Mouse (Mus musculus) neural tube, embryonic 12.5 days (tissue): ENCODE measurements around the gene Nrp2. TPM values are rescaled to one million over a fixed set of nuclear protein-coding genes. Genes with fewer than 3 reads are reported as not detected.
A peak's percentile ranks its signal among the peaks of the same experiment; 100 is the strongest.

Experiments
- ATAC-seq: fragments of 200-750 bp; cut with Nextera tagmentation; 2 replicates; pipeline ENCODE4 v1.8.0; 2017; ENCODE audit warnings: low read depth, mild to moderate bottlenecking, moderate TSS enrichment, moderate library complexity; ENCODE audit not compliant: low FRiP score
- H3K27ac ChIP-seq: fragments of 300-500 bp; sonication (generic); 2 replicates; pipeline ENCODE4 v1.5.1; 2016
- H3K27me3 ChIP-seq: fragments of 300-500 bp; sonication (generic); replicated peaks from 2 replicates; pipeline ENCODE4 v1.6.1; 2016; ENCODE audit warnings: mild to moderate bottlenecking
- H3K36me3 ChIP-seq: fragments of 300-500 bp; sonication (generic); 2 replicates; pipeline ENCODE4 v1.6.1; 2016; ENCODE audit warnings: mild to moderate bottlenecking
- H3K4me1 ChIP-seq: fragments of 300-500 bp; sonication (generic); 2 replicates; pipeline ENCODE4 v1.6.1; 2016
- H3K4me2 ChIP-seq: fragments of 300-500 bp; sonication (generic); replicated peaks from 2 replicates; pipeline ENCODE4 v1.6.1; 2016; ENCODE audit warnings: mild to moderate bottlenecking
- H3K4me3 ChIP-seq: fragments of 300-500 bp; sonication (generic); 2 replicates; pipeline ENCODE4 v1.5.1; 2016
- H3K9ac ChIP-seq: fragments of 300-500 bp; sonication (generic); 2 replicates; pipeline ENCODE4 v1.6.1; 2016; ENCODE audit warnings: mild to moderate bottlenecking
- H3K9me3 ChIP-seq: fragments of 300-500 bp; sonication (generic); 2 replicates; pipeline ENCODE4 v1.6.1; 2016; ENCODE audit warnings: mild to moderate bottlenecking
- WGBS: fragments of 180-500 bp; shearing (Covaris S2); methylation state at CpG from one replicate; pipeline ENCODE4 v1.1.7; 2016; 5-methylcytosine and 5-hydroxymethylcytosine counted together
- polyA plus RNA-seq: library from polyadenylated mRNA; unstranded; fragments of >200 nt; fragmentation: Nextera tagmentation; extraction: Ambion mirVana; gene quantifications from 2 replicates; pipeline ENCODE4 v1.2.1, GENCODE M21; 2016

Nrp2 gene
- polyA plus RNA-seq, 1 experiment from 2014 or later: 44.6 TPM

GRCm38 (mm10) chr1:62720176-62720575 lies 17.1 kb downstream of the Nrp2 start:
- Histone ChIP-seq H3K4me3 (no peak overlapping the region), H3K27ac (no peak overlapping the region), H3K9ac (no peak overlapping the region), H3K9me3 (no peaks in the 10 kb centered on the region), H3K27me3 (peaks cover 5% of the 10 kb centered on the region), H3K36me3 (peaks cover 43% of the 10 kb centered on the region), H3K4me2 (no peak overlapping the region), H3K4me1 (peaks cover 49% of the 10 kb centered on the region)
- no peak for ATAC-seq
- 80% methylated on average over 3 of the region's 3 CpGs for WGBS

- H3K4me3 ChIP-seq: no peak overlapping the region
- no peak overlapping the region for H3K27ac ChIP-seq
- no peak overlapping the region for H3K9ac ChIP-seq
- peaks cover 5% of the 10 kb centered on the region for H3K27me3 ChIP-seq
- H3K36me3 ChIP-seq: peaks cover 43% of the 10 kb centered on the region
- H3K4me1 ChIP-seq: peaks cover 44% of the 10 kb centered on the region
- no peaks in the 10 kb centered on the region for H3K9me3 ChIP-seq
- no peak overlapping the region for H3K4me2 ChIP-seq
- no peak for ATAC-seq
- WGBS: 69% methylated on average over 13 of the region's 13 CpGs
Observed at GRCm38 (mm10) chr1:62720727-62721705, 17.9 kb downstream of the Nrp2 start.

DNA sequence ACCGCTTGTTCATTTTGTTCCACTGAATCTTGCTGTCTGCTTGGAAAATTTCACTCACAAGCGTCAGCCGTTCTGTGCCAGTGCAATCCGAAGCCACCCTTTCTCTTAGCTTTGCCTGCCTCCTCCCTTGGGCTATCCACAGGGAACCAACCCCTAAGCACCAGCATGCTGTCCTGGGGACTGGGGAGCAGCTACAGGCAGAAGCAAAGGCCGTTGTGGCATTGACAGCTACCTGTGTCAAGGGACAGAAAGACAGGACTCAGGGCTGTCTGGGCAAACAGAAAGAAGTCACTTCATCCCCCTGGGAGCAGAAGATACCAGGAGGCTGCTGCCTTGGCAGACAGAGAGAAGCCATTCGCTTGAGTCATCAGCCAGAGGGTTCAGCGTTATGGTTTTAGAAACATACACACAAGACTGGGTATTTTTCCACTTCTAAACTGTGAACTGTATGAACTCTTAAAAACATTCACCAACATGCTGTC lies 18.7 kb downstream of the Nrp2 start:
- Histone ChIP-seq H3K4me1 (peaks cover 36% of the 10 kb centered on the region), H3K36me3 (peaks cover 43% of the 10 kb centered on the region), H3K27ac (no peak overlapping the region), H3K9ac (no peak overlapping the region), H3K4me2 (no peak overlapping the region), H3K27me3 (peaks cover 5% of the 10 kb centered on the region), H3K4me3 (no peak overlapping the region), H3K9me3 (no peaks in the 10 kb centered on the region)
- WGBS: 86% methylated on average over 7 of the region's 7 CpGs
- no peak for ATAC-seq

- peaks cover 43% of the 10 kb centered on the region for H3K36me3 ChIP-seq
- peaks cover 29% of the 10 kb centered on the region for H3K4me1 ChIP-seq
Observed at GRCm38 (mm10) chr1:62722526-62722925, 19.4 kb downstream of the Nrp2 start.

DNA sequence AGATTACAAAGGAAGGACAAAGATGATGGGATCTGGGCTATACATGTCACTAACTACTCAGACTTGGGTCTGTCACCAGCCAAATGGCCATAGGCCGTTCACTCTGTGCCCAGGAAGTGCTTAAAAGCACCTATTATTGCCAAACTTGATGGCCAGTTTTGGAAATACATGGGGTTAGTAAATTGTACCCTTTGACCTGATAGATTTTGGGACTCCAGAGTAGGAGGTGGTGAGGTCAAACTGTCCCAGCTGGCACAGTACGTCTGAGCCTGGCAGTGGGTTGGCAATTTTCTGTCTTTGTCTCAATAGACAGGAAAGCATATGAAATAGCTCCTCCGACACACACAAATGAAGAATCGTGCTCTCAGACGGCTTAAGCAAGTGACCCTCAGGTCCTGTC lies 20.8 kb downstream of the Nrp2 start:
- no peak overlapping the region for H3K9ac ChIP-seq
- no peak overlapping the region for H3K4me2 ChIP-seq
- peaks cover 26% of the 10 kb centered on the region for H3K4me1 ChIP-seq
- H3K27ac ChIP-seq: no peak overlapping the region
- H3K36me3 ChIP-seq: peaks cover 41% of the 10 kb centered on the region
- no peak overlapping the region for H3K4me3 ChIP-seq
- H3K27me3 ChIP-seq: peaks cover 5% of the 10 kb centered on the region
- H3K9me3 ChIP-seq: no peaks in the 10 kb centered on the region
- 81% methylated on average over 5 of the region's 5 CpGs for WGBS
- no peak for ATAC-seq

More at GRCm38 (mm10) chr1:62722526-62722925, 19.4 kb downstream of the Nrp2 start:
- Histone ChIP-seq H3K4me2 (no peak overlapping the region), H3K27ac (no peak overlapping the region), H3K27me3 (peaks cover 5% of the 10 kb centered on the region), H3K9me3 (no peaks in the 10 kb centered on the region), H3K4me3 (no peak overlapping the region), H3K9ac (no peak overlapping the region)
- no peak for ATAC-seq
- 64% methylated on average over 8 of the region's 8 CpGs for WGBS

- H3K4me3 ChIP-seq: no peak overlapping the region
- H3K27ac ChIP-seq: no peak overlapping the region
- ATAC-seq: no peak
- H3K9me3 ChIP-seq: no peaks in the 10 kb centered on the region
- no peak overlapping the region for H3K4me2 ChIP-seq
- H3K36me3 ChIP-seq: peaks cover 36% of the 10 kb centered on the region
- H3K27me3 ChIP-seq: peaks cover 5% of the 10 kb centered on the region
- H3K9ac ChIP-seq: no peak overlapping the region
- 70% methylated on average over 6 of the region's 6 CpGs for WGBS
- peaks cover 25% of the 10 kb centered on the region for H3K4me1 ChIP-seq
Observed at GRCm38 (mm10) chr1:62724461-62725021, 21.5 kb downstream of the Nrp2 start.

GRCm38 (mm10) chr1:62725032-62725678 lies 22.1 kb downstream of the Nrp2 start:
- Histone ChIP-seq H3K27ac (no peak overlapping the region), H3K4me1 (peaks cover 20% of the 10 kb centered on the region)

GRCm38 (mm10) chr1:62727191-62727590 lies 24.1 kb downstream of the Nrp2 start:
- Histone ChIP-seq H3K9me3 (no peaks in the 10 kb centered on the region), H3K4me2 (no peak overlapping the region), H3K27me3 (no peaks in the 10 kb centered on the region), H3K4me1 (peaks cover 18% of the 10 kb centered on the region), H3K4me3 (no peak overlapping the region), H3K36me3 (peaks cover 15% of the 10 kb centered on the region), H3K9ac (no peak overlapping the region), H3K27ac (no peak overlapping the region)
- WGBS: 23% methylated on average over 4 of the region's 4 CpGs
- ATAC-seq: peak; percentile 67; the same call in 1 of the 2 replicates

More at GRCm38 (mm10) chr1:62725032-62725678, 22.1 kb downstream of the Nrp2 start:
- Histone ChIP-seq H3K9ac (no peak overlapping the region), H3K36me3 (peaks cover 30% of the 10 kb centered on the region), H3K4me2 (no peak overlapping the region), H3K27me3 (peaks cover 2% of the 10 kb centered on the region), H3K9me3 (no peaks in the 10 kb centered on the region), H3K4me3 (no peak overlapping the region)
- ATAC-seq: no peak
- WGBS: 78% methylated on average over 10 of the region's 10 CpGs

- no peak for ATAC-seq
- WGBS: 63% methylated on average over 6 of the region's 6 CpGs
- H3K27ac ChIP-seq: no peak overlapping the region
Observed at GRCm38 (mm10) chr1:62728421-62728820, 25.3 kb downstream of the Nrp2 start.

DNA sequence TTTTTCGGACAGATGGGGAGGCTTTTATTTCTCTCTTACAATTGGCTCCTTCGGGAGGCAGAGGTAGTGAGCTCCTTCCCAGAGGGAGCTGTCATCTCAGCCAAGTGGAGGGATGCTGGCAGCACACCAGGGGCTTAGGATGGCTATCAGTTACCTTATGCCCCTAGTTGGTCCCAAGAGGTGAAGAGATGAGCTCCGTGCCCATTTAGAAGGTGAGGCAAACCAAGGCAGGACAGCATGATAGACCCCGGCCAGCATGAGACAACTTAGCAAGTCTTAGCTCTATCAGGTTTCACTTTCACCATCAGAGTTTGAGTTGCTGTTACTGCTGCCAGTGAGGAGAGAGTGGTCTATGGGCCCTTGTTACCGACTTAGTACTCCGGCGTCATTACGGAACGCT lies 25.8 kb downstream of the Nrp2 start:
- H3K27ac ChIP-seq: no peak overlapping the region
- no peak overlapping the region for H3K9ac ChIP-seq
- H3K4me2 ChIP-seq: no peak overlapping the region
- H3K27me3 ChIP-seq: no peaks in the 10 kb centered on the region
- H3K4me3 ChIP-seq: no peak overlapping the region
- WGBS: 72% methylated on average over 9 of the region's 9 CpGs
- no peaks in the 10 kb centered on the region for H3K9me3 ChIP-seq
- peaks cover 17% of the 10 kb centered on the region for H3K4me1 ChIP-seq
- ATAC-seq: no peak
- peaks cover 4% of the 10 kb centered on the region for H3K36me3 ChIP-seq

More at GRCm38 (mm10) chr1:62728421-62728820, 25.3 kb downstream of the Nrp2 start:
- Histone ChIP-seq H3K36me3 (peaks cover 5% of the 10 kb centered on the region), H3K9ac (no peak overlapping the region), H3K27me3 (no peaks in the 10 kb centered on the region), H3K9me3 (no peaks in the 10 kb centered on the region), H3K4me2 (no peak overlapping the region), H3K4me3 (no peak overlapping the region), H3K4me1 (peaks cover 18% of the 10 kb centered on the region)

GRCm38 (mm10) chr1:62729345-62730150 lies 26.5 kb downstream of the Nrp2 start:
- Histone ChIP-seq H3K4me3 (no peak overlapping the region), H3K36me3 (no peaks in the 10 kb centered on the region), H3K9me3 (no peaks in the 10 kb centered on the region), H3K27ac (no peak overlapping the region), H3K27me3 (no peaks in the 10 kb centered on the region), H3K9ac (no peak overlapping the region), H3K4me1 (peaks cover 12% of the 10 kb centered on the region), H3K4me2 (no peak overlapping the region)
- ATAC-seq: no peak
- WGBS: 55% methylated on average over 13 of the region's 13 CpGs
